Comparison of ENCODE assay signal across 12 mouse cellular contexts in genomic region chr13:34278759-34279270, GRCm38 (mm10).
DNase-seq lines count a peak whose midpoint lies in the region; ATAC-seq lines count a peak whose summit lies in the region.
"Had no signal": no experiment of that assay in that cellular context is flagged by ENCODE, and none has a peak within 500 bp of the region (broad histone marks: within the 10 kb centered on the region; RNA-seq: fewer than 3 reads in every experiment).

No protein-coding gene starts in this region.

- no peak overlapping the region for H3K4me3 ChIP-seq in liver, embryonic 13.5 days (replicated peaks)
- H3K4me3 ChIP-seq in neural tube, embryonic 13.5 days: no peak overlapping the region

- H3K4me1 ChIP-seq in liver, embryonic 13.5 days (replicated peaks): peaks cover 79% of the 10 kb centered on the region
- peaks cover 14% of the 10 kb centered on the region for H3K4me1 ChIP-seq in neural tube, embryonic 13.5 days (replicated peaks)

- ATAC-seq in liver, embryonic 13.5 days (ENCODE audit: low read depth): no peak
- ATAC-seq in neural tube, embryonic 13.5 days (ENCODE audit: low read depth): peak; percentile 90

- no peaks in the 10 kb centered on the region for H3K9me3 ChIP-seq in liver, embryonic 13.5 days (replicated peaks)
- H3K9me3 ChIP-seq in neural tube, embryonic 13.5 days: no peaks in the 10 kb centered on the region

- peak overlapping the region; percentile 30; the same call in 1 of the 2 replicates for H3K27ac ChIP-seq in liver, embryonic 13.5 days
- H3K27ac ChIP-seq in neural tube, embryonic 13.5 days (replicated peaks): peak overlapping the region; percentile 28; the same call in 1 of the 2 replicates

- peaks cover 80% of the 10 kb centered on the region for H3K36me3 ChIP-seq in liver, embryonic 13.5 days
- peaks cover 12% of the 10 kb centered on the region for H3K36me3 ChIP-seq in neural tube, embryonic 13.5 days

- DNase-seq in cerebellum, adult 9-11 months: peak; percentile 30
- DNase-seq in cerebellum, postnatal 25 days: no peak
- no peak for DNase-seq in liver, embryonic 13.5 days
- DNase-seq in liver: no peak
- peak; percentile 83 for DNase-seq in layer of hippocampus, adult 9-11 months
- no peak for DNase-seq in embryo, embryonic 10.5 days (ENCODE audit: low spot score)
- no peak for DNase-seq in urinary bladder, adult 18-20 months (ENCODE audit: low spot score in 2 of 2)
- DNase-seq: adrenal gland, adult 8-10 months; cerebellum, adult 9-10 months; kidney, adult 8-10 months had no signal

- H3K27me3 ChIP-seq in liver, embryonic 13.5 days: no peaks in the 10 kb centered on the region
- no peaks in the 10 kb centered on the region for H3K27me3 ChIP-seq in neural tube, embryonic 13.5 days

- H3K4me2 ChIP-seq in liver, embryonic 13.5 days: no peak overlapping the region
- no peak overlapping the region for H3K4me2 ChIP-seq in neural tube, embryonic 13.5 days
- H3K4me2 ChIP-seq: heart, embryonic 11.5 days had no signal

- 80% methylated on average over 5 of the region's 5 CpGs for WGBS in liver, embryonic 13.5 days (ENCODE audit: insufficient replicate concordance)
- WGBS in neural tube, embryonic 13.5 days: 38% methylated on average over 5 of the region's 5 CpGs

- no peak overlapping the region for H3K9ac ChIP-seq in liver, embryonic 13.5 days
- no peak overlapping the region for H3K9ac ChIP-seq in neural tube, embryonic 13.5 days

Comparison
In these comparisons a context has a peak if more than half of its experiments do, and no peak if none do; other contexts are left out.
1. DNase-seq: peak in cerebellum, adult 9-11 months (single experiment) and layer of hippocampus, adult 9-11 months (single experiment); none in cerebellum, postnatal 25 days (0 of 2), liver, embryonic 13.5 days (single experiment), liver (single experiment), embryo, embryonic 10.5 days (single experiment) and urinary bladder, adult 18-20 months (0 of 2).